25 mouse cellular contexts compared by ENCODE assay signal in the genomic region with DNA sequence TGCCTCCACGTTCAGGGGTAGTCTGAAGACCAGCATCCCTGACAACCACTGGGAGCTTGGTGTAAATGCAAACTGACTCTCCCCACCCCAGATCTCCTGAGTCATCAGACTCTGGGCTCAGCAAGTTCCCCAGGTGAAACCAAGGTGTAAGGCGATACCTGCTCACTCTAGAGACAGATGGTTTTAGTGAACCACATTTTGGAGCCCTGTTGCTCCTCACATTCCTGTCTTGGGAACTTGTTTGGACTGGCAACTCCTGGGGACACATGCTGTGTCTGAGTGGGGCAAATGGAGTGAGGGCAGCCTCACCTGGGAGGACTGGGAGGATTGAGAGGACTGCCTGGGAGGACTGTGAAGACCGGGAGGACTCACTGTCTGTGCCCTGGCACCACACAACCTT. TPM values are rescaled to one million over a fixed set of nuclear protein-coding genes. Genes with fewer than 3 reads are reported as not detected.
DNase-seq lines count a peak whose midpoint lies in the region; ATAC-seq and TF ChIP-seq lines count a peak whose summit lies in the region.
"Had no signal": no experiment of that assay in that cellular context is flagged by ENCODE, and none has a peak within 500 bp of the region (broad histone marks: within the 10 kb centered on the region; RNA-seq: fewer than 3 reads in every experiment).

No protein-coding gene starts in this region.

- H3K4me2 ChIP-seq in intestine, embryonic 16.5 days (ENCODE audit: low read depth, low read length) = no peak overlapping the region
- H3K4me2 ChIP-seq: embryonic facial prominence, embryonic 13.5 days; embryonic facial prominence, embryonic 15.5 days; forebrain, embryonic 12.5 days had no signal

- H3K27ac ChIP-seq in testis, adult 2 months (ENCODE audit: control insufficient read depth, insufficient read depth, low read depth, low read length) = no peak overlapping the region
- H3K27ac ChIP-seq in intestine, embryonic 16.5 days (ENCODE audit: low read length) = no peak overlapping the region
- H3K27ac ChIP-seq: embryonic facial prominence, embryonic 13.5 days; embryonic facial prominence, embryonic 15.5 days; forebrain, embryonic 10.5 days; forebrain, embryonic 12.5 days had no signal

- no peak overlapping the region for H3K9ac ChIP-seq in intestine, embryonic 16.5 days (ENCODE audit: low read depth, low read length)
- H3K9ac ChIP-seq: embryonic facial prominence, embryonic 13.5 days; embryonic facial prominence, embryonic 15.5 days; forebrain, embryonic 12.5 days had no signal

- H3K4me1 ChIP-seq in testis, adult 2 months (ENCODE audit: control insufficient read depth, insufficient read depth, low read length) = peaks cover 4% of the 10 kb centered on the region
- no peaks in the 10 kb centered on the region for H3K4me1 ChIP-seq in intestine, embryonic 16.5 days (ENCODE audit: control insufficient read depth, insufficient read depth, low read length)
- H3K4me1 ChIP-seq: embryonic facial prominence, embryonic 15.5 days had no signal

- no peak for TF ChIP-seq CTCF in testis, adult 2 months (IDR thresholded peaks at IDR 0.05; ENCODE audit: control insufficient read depth, insufficient read depth, insufficient replicate concordance, low read depth, low read length)

- no peak for DNase-seq in testis, postnatal 10 days (ENCODE audit: low spot score)
- DNase-seq in R1 (ENCODE audit: low read depth, low spot score) (peak; percentile 62), adipocyte (ENCODE audit: low spot score) (no peak)
- DNase-seq: adrenal gland, adult 2 months; adrenal gland, postnatal 10 days; adrenal gland, postnatal 25 days; cerebellum, adult 11 months; cerebellum, adult 18-20 months; cerebellum, adult 8-10 months; cerebellum, adult 9-11 months; cerebellum, postnatal 14 days; cerebellum, postnatal 36 days; embryo, embryonic 11 days had no signal

- ATAC-seq in intestine, embryonic 16.5 days = no peak
- ATAC-seq: activated CD4-positive, CD25-positive, alpha-beta regulatory T cell, adult 4 months; forebrain, embryonic 14.5 days; forebrain, embryonic 16.5 days; Patski had no signal

- no peaks in the 10 kb centered on the region for H3K36me3 ChIP-seq in testis, adult 2 months (ENCODE audit: control insufficient read depth, insufficient read depth, low read length)
- H3K36me3 ChIP-seq in intestine, embryonic 16.5 days (ENCODE audit: control insufficient read depth, insufficient read depth, low read length) = no peaks in the 10 kb centered on the region; the same call in 1 of the 2 replicates
- H3K36me3 ChIP-seq: embryonic facial prominence, embryonic 13.5 days; embryonic facial prominence, embryonic 15.5 days; forebrain, embryonic 10.5 days; forebrain, embryonic 12.5 days; G1E had no signal

- H3K4me3 ChIP-seq in testis, adult 2 months (ENCODE audit: control insufficient read depth, low read depth, low read length) = peak overlapping the region; percentile 66
- H3K4me3 ChIP-seq in intestine, embryonic 16.5 days (ENCODE audit: low read length) = no peak overlapping the region
- H3K4me3 ChIP-seq: embryonic facial prominence, embryonic 13.5 days; embryonic facial prominence, embryonic 15.5 days; erythroblast, embryonic 14.5 days; forebrain, embryonic 10.5 days; forebrain, embryonic 12.5 days had no signal

- 0 out of 2 replicates have a peak, but pooled peaks cover 3% of the 10 kb centered on the region for H3K9me3 ChIP-seq in intestine, embryonic 16.5 days (ENCODE audit: control insufficient read depth, low read length)
- H3K9me3 ChIP-seq: G1E had no signal

- H3K27me3 ChIP-seq in testis, adult 2 months (ENCODE audit: control insufficient read depth, insufficient read depth, low read length) = no peaks in the 10 kb centered on the region
- H3K27me3 ChIP-seq in intestine, embryonic 16.5 days (replicated peaks; ENCODE audit: control insufficient read depth, insufficient read depth, low read length) = no peaks in the 10 kb centered on the region
- H3K27me3 ChIP-seq: embryonic facial prominence, embryonic 13.5 days; embryonic facial prominence, embryonic 15.5 days; forebrain, embryonic 12.5 days; Patski had no signal

- WGBS in intestine, embryonic 16.5 days = 93% methylated on average over 3 of the region's 3 CpGs

- 0 out of 2 replicates have a peak, but pooled peaks have one; percentile 31 for TF ChIP-seq POLR2A in testis, adult 2 months (IDR thresholded peaks at IDR 0.05; ENCODE audit: control insufficient read depth, low read depth, low read length)

RNA-seq across cellular contexts. Expression of a gene that starts 13.1 kb away (rescaled TPM):
- polyA plus RNA-seq in testis, adult 2 months (2012; rRNA removed) = 6.0 and 8.5 TPM in 2 replicates
- polyA plus RNA-seq in intestine, embryonic 16.5 days (2015; fragmentation: Nextera tagmentation; extraction: Ambion mirVana) = 5.8 and 6.1 TPM in 2 replicates

RNA-seq across cellular contexts. Expression of a gene that starts 29.6 kb away (rescaled TPM):
- polyA plus RNA-seq in testis, adult 2 months (2012; rRNA removed) = 3.7 and 6.3 TPM in 2 replicates
- polyA plus RNA-seq in intestine, embryonic 16.5 days (2015; fragmentation: Nextera tagmentation; extraction: Ambion mirVana) = 142 and 184 TPM in 2 replicates

Comparison
In these comparisons a context has a peak if more than half of its experiments do, and no peak if none do; other contexts are left out.
1. RNA of a gene that starts 29.6 kb away (polyA plus RNA-seq): 142 to 184 TPM in intestine, embryonic 16.5 days; 3.7 to 6.3 TPM in testis, adult 2 months; every median in the first group is over 10 times any median in the second.